Mouse (Mus musculus) heart, embryonic 13.5 days (tissue): Measurements from ENCODE around the gene Nav1. TPM values are rescaled to one million over a fixed set of nuclear protein-coding genes. Genes with fewer than 3 reads are reported as not detected.

Source experiments
- ATAC-seq: fragments of 200-750 bp; cut with Nextera tagmentation; 2 replicates; pipeline ENCODE4 v1.8.0; 2017; ENCODE audit warnings: moderate TSS enrichment; ENCODE audit not compliant: insufficient number of reproducible peaks, low FRiP score, low TSS enrichment; ENCODE audit errors: extremely low read depth
- H3K27ac ChIP-seq: fragments of 300-500 bp; sonication (generic); replicated peaks from 2 replicates; pipeline ENCODE4 v1.5.1; 2015; ENCODE audit warnings: moderate library complexity, mild to moderate bottlenecking, inconsistent platforms
- H3K27me3 ChIP-seq: fragments of 300-500 bp; sonication (generic); replicated peaks from 2 replicates; pipeline ENCODE4 v1.6.1; 2015; ENCODE audit warnings: mild to moderate bottlenecking, inconsistent platforms
- H3K36me3 ChIP-seq: fragments of 300-500 bp; sonication (generic); 2 replicates; pipeline ENCODE4 v1.6.1; 2015; ENCODE audit warnings: mild to moderate bottlenecking, inconsistent platforms
- H3K4me1 ChIP-seq: fragments of 300-500 bp; sonication (generic); 2 replicates; pipeline ENCODE4 v1.6.1; 2015; ENCODE audit warnings: inconsistent platforms
- H3K4me2 ChIP-seq: fragments of 300-500 bp; sonication (generic); 2 replicates; pipeline ENCODE4 v1.6.1; 2015; ENCODE audit warnings: inconsistent platforms, mild to moderate bottlenecking, moderate library complexity
- H3K4me3 ChIP-seq: fragments of 300-500 bp; sonication (generic); 2 replicates; pipeline ENCODE4 v1.5.1; 2015; ENCODE audit warnings: moderate library complexity, mild to moderate bottlenecking, inconsistent platforms
- H3K9ac ChIP-seq: fragments of 300-500 bp; sonication (generic); 2 replicates; pipeline ENCODE4 v1.6.1; 2015; ENCODE audit warnings: inconsistent platforms, mild to moderate bottlenecking, moderate library complexity
- H3K9me3 ChIP-seq: fragments of 300-500 bp; sonication (generic); 2 replicates; pipeline ENCODE4 v1.6.1; 2016; ENCODE audit warnings: inconsistent platforms
- WGBS: fragments of 180-500 bp; shearing (Covaris S2); methylation state at CpG from one replicate; pipeline ENCODE4 v1.1.7; 2015; ENCODE audit warnings: mixed read lengths; 5-methylcytosine and 5-hydroxymethylcytosine counted together
- polyA plus RNA-seq: library from polyadenylated mRNA; unstranded; fragments of >200 nt; fragmentation: Nextera tagmentation; extraction: Ambion mirVana; gene quantifications from 2 replicates; pipeline ENCODE4 v1.2.1, GENCODE M21; 2015

Nav1 gene
- polyA plus RNA-seq, 1 experiment from 2014 or later: 25.6 TPM

DNA sequence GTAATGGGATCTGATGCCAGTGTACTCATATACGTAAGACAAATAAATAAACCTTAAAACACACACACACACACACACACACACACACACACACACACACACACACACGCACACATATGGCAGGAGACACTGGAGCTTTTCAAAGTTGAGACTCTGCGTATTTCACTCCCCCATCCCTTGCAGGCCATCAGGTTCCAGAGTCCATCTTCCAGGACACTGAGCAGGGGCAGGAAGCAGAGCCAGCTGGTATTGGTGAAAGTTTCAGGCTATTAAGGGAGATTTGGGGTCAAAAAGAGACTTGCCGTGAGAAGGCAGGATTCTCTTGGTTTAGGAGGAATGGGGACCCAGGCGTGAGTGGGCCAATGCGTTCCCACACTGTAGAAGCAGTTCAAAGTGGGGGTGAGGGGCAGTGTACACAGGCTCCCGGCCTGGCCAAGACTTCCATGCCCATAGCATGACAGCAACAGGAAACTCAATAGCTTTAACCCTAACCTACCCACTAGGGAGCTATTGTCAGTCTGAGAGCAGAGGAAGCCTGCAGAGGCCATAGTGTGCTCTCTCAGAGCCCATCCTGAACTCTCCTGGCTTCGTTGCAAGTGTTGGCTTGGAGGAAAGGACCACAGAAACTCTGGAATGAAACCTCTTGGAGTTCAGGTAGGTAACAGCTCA lies 44.0 kb downstream of the Nav1 start:
- peak overlapping the region; percentile 40; the same call in 1 of the 2 replicates for H3K27ac ChIP-seq
- 63% methylated on average over 8 of the region's 8 CpGs for WGBS
- H3K4me1 ChIP-seq: peaks cover 69% of the 10 kb centered on the region
- no peaks in the 10 kb centered on the region for H3K9me3 ChIP-seq
- no peak overlapping the region for H3K4me3 ChIP-seq
- no peaks in the 10 kb centered on the region for H3K27me3 ChIP-seq
- H3K4me2 ChIP-seq: no peak overlapping the region
- H3K36me3 ChIP-seq: peaks cover 13% of the 10 kb centered on the region; the same call in 1 of the 2 replicates
- no peak overlapping the region for H3K9ac ChIP-seq
- no peak for ATAC-seq

DNA sequence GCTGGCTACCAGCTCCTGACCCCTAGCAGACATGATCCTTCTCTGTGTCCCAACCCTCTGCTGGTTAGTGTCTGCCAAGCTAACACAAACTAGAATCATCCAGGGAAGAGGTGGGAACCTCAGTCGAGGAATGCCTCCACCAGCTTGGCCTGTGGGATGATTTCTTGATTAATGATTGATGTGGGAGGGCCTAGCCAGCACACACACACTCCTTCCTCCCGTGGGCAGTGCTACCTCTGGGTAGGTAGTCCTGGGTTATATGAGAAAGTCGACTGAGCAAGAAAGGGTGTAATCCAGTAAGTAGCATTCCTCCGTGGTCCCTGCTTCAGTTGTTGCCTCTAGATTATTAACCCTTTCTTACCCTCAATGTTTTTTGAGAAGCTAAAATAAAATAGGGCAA lies 45.0 kb downstream of the Nav1 start:
- H3K4me1 ChIP-seq: peaks cover 73% of the 10 kb centered on the region
- no peak overlapping the region for H3K4me2 ChIP-seq
- no peaks in the 10 kb centered on the region for H3K9me3 ChIP-seq
- ATAC-seq: no peak
- H3K27ac ChIP-seq: no peak overlapping the region
- no peaks in the 10 kb centered on the region for H3K27me3 ChIP-seq
- H3K9ac ChIP-seq: no peak overlapping the region
- 19% methylated on average over 4 of the region's 4 CpGs for WGBS
- H3K4me3 ChIP-seq: no peak overlapping the region
- peaks cover 9% of the 10 kb centered on the region; the same call in 1 of the 2 replicates for H3K36me3 ChIP-seq

- Histone ChIP-seq H3K9me3 (no peaks in the 10 kb centered on the region), H3K36me3 (peaks cover 7% of the 10 kb centered on the region; the same call in 1 of the 2 replicates), H3K4me3 (no peak overlapping the region), H3K4me1 (peaks cover 73% of the 10 kb centered on the region), H3K4me2 (no peak overlapping the region), H3K27ac (no peak overlapping the region), H3K27me3 (no peaks in the 10 kb centered on the region), H3K9ac (no peak overlapping the region)
- ATAC-seq: no peak
- WGBS: 21% methylated on average over 6 of the region's 6 CpGs
Observed at GRCm38 (mm10) chr1:135561282-135561681, 45.8 kb downstream of the Nav1 start.

DNA sequence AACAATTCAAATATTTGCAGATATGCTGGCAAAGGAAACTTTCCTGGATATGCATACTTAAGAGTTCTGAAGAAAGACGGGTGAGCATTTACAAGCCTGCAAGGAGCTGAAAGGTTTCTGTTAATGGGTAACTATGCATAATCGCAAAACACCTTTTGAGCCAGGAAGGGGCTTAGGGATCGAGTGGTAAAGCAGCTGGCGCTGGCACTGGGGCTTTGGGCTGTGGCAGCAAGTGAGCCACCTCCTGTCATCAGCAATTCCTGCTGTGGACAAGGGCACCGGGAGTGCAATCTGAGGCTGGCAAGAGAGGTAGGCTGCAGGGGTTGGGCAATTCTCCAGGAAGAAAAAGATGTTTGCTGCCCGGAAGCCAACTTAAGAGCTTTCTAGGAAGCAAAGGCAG lies 49.1 kb downstream of the Nav1 start:
- no peak overlapping the region for H3K4me2 ChIP-seq
- H3K27me3 ChIP-seq: no peaks in the 10 kb centered on the region
- H3K4me1 ChIP-seq: peaks cover 65% of the 10 kb centered on the region
- WGBS: 36% methylated on average over 6 of the region's 6 CpGs
- no peaks in the 10 kb centered on the region for H3K9me3 ChIP-seq
- H3K4me3 ChIP-seq: no peak overlapping the region
- ATAC-seq: no peak
- H3K9ac ChIP-seq: no peak overlapping the region
- peaks cover 4% of the 10 kb centered on the region; the same call in 1 of the 2 replicates for H3K36me3 ChIP-seq
- no peak overlapping the region for H3K27ac ChIP-seq

DNA sequence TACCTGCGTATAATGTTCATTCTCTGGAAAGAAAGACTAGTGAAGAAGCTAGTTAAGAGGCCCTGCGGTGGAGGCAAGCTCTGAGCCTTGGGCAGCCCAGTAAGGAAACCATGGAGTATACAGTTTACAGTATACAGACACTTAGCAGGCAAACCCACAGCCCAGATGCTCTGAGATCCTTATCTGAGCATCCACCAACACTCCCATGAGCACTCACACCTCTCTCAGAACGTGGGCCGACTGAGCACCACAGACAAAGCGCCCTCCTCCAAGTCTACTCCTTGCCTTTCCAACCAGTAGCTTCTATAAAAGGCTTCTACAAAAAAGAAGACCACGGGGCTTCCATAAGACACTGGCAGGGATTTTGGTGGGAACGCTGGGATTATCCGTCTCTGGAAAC lies 51.2 kb downstream of the Nav1 start:
- no peaks in the 10 kb centered on the region for H3K9me3 ChIP-seq
- H3K4me2 ChIP-seq: no peak overlapping the region
- H3K36me3 ChIP-seq: peaks cover 4% of the 10 kb centered on the region; the same call in 1 of the 2 replicates
- H3K4me1 ChIP-seq: peaks cover 49% of the 10 kb centered on the region
- H3K27me3 ChIP-seq: no peaks in the 10 kb centered on the region
- no peak overlapping the region for H3K9ac ChIP-seq
- ATAC-seq: no peak
- no peak overlapping the region for H3K4me3 ChIP-seq
- H3K27ac ChIP-seq: no peak overlapping the region
- WGBS: 83% methylated on average over 8 of the region's 8 CpGs

DNA sequence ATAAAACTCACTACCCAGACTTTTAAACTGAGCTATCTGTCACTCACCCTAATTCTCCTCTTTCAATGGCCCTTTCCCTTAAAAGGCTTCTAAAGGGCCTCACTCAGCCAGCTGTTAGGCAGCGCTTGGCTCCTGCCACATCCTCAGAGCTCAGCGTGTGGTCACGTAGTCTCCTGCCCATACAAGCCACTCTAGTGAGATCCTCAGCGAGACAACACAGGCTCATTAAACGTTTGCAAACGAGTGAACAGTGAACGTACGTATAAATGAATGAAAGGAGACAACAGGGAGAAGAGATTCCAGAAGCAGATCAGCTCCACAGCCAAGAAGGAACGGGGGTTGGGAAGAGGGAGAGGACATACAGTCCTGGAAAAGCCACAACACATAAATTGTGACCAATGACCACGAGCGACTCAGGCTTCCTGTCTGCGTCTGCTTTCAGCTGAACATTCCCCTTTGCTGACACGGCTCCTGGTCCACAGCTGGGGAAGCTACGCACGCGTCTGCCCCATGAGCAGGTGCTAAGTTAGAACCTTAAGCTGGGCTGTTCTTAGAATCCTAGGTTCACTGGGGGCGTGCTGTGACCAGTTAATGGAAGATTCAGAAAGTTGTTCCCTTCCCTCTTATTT lies 52.3 kb downstream of the Nav1 start:
- ATAC-seq: no peak
- no peaks in the 10 kb centered on the region for H3K27me3 ChIP-seq
- 29% methylated on average over 17 of the region's 17 CpGs for WGBS
- H3K4me3 ChIP-seq: no peak overlapping the region
- no peaks in the 10 kb centered on the region for H3K36me3 ChIP-seq
- peak overlapping the region; percentile 55 for H3K27ac ChIP-seq
- H3K4me2 ChIP-seq: peak overlapping the region; percentile 29; the same call in 1 of the 2 replicates
- peak overlapping the region; percentile 53 for H3K9ac ChIP-seq
- H3K9me3 ChIP-seq: no peaks in the 10 kb centered on the region
- peaks cover 55% of the 10 kb centered on the region for H3K4me1 ChIP-seq

DNA sequence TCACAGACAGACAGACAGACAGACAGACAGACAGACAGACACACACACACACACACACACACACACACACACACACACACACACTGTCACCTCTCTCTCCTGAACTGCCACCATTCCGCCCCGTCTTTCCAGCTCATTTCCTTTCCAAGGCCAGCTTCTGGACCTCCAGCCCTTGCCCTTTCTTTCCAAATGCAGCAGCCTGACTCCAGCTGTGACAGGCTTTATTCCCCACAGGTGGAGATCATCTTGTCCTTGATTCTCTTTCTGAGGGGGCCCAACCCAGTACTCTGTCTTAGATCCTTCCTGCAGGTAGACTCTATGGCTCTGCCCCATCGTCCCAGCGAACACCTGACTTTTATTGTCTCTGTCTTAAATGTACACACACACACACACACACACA lies 53.5 kb downstream of the Nav1 start:
- Histone ChIP-seq H3K27ac (no peak overlapping the region), H3K4me1 (peaks cover 60% of the 10 kb centered on the region), H3K4me2 (no peak overlapping the region), H3K36me3 (no peaks in the 10 kb centered on the region), H3K9ac (no peak overlapping the region), H3K4me3 (no peak overlapping the region), H3K27me3 (no peaks in the 10 kb centered on the region), H3K9me3 (no peaks in the 10 kb centered on the region)
- WGBS: 83% methylated on average over 4 of the region's 4 CpGs
- no peak for ATAC-seq

DNA sequence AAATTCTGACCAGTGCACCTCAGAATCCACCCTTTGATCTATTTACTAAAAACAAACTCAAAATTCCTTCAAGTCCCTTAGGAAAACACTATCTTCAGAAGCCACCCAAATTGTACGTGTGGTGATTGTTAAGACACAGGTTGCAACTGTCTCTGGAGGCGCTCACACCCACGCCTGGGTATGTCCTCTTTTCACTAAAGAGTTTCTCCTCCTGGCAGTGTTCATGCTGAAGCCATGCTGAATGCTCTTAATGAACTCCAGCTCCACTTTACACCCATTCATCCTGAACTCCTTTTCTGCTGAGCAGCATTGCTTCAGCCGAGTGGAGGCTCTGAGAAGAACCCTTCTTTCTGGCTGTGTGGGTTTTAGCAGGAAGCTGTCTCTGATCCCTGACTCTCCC lies 53.9 kb downstream of the Nav1 start:
- H3K4me2 ChIP-seq: no peak overlapping the region
- 63% methylated on average over 4 of the region's 4 CpGs for WGBS
- H3K4me3 ChIP-seq: no peak overlapping the region
- ATAC-seq: no peak
- H3K9me3 ChIP-seq: no peaks in the 10 kb centered on the region
- peaks cover 60% of the 10 kb centered on the region for H3K4me1 ChIP-seq
- no peaks in the 10 kb centered on the region for H3K27me3 ChIP-seq
- H3K9ac ChIP-seq: no peak overlapping the region
- H3K27ac ChIP-seq: no peak overlapping the region
- H3K36me3 ChIP-seq: no peaks in the 10 kb centered on the region

- H3K27me3 ChIP-seq: no peaks in the 10 kb centered on the region
- H3K36me3 ChIP-seq: no peaks in the 10 kb centered on the region
- H3K27ac ChIP-seq: no peak overlapping the region
- 69% methylated on average over 3 of the region's 3 CpGs for WGBS
- no peaks in the 10 kb centered on the region for H3K9me3 ChIP-seq
- peaks cover 64% of the 10 kb centered on the region for H3K4me1 ChIP-seq
- no peak overlapping the region for H3K4me2 ChIP-seq
- no peak for ATAC-seq
- H3K9ac ChIP-seq: no peak overlapping the region
- no peak overlapping the region for H3K4me3 ChIP-seq
Observed at GRCm38 (mm10) chr1:135550886-135551285, 56.2 kb downstream of the Nav1 start.

GRCm38 (mm10) chr1:135548750-135549149 lies 58.3 kb downstream of the Nav1 start:
- H3K4me2 ChIP-seq: no peak overlapping the region
- no peaks in the 10 kb centered on the region for H3K9me3 ChIP-seq
- no peak overlapping the region for H3K4me3 ChIP-seq
- peak overlapping the region; percentile 72 for H3K27ac ChIP-seq
- WGBS: 46% methylated on average over 9 of the region's 9 CpGs
- H3K27me3 ChIP-seq: no peaks in the 10 kb centered on the region
- ATAC-seq: no peak
- peak overlapping the region; percentile 62; the same call in 1 of the 2 replicates for H3K9ac ChIP-seq
- peaks cover 59% of the 10 kb centered on the region for H3K4me1 ChIP-seq
- no peaks in the 10 kb centered on the region for H3K36me3 ChIP-seq

DNA sequence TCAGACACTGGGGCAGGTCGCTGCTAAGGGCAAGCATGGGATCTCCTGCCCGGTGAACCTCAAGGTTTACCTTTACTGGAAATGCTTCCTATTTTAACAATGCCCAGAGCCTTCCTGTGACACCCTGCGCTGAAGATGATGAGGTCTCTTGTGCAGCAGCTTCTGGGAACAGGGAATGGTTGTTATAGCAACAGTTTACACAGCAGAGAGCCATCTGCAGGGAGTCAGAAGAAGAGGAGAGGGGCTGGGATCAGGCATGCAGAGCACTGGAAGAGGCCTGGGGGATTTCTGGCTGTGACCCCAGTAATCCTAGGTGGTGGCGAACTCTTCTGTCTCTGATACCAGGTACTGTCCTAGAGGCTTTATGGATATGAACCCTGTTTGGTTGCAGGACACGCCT lies 61.0 kb downstream of the Nav1 start:
- H3K4me3 ChIP-seq: no peak overlapping the region
- no peak overlapping the region for H3K4me2 ChIP-seq
- no peaks in the 10 kb centered on the region for H3K9me3 ChIP-seq
- no peaks in the 10 kb centered on the region for H3K36me3 ChIP-seq
- peaks cover 81% of the 10 kb centered on the region for H3K4me1 ChIP-seq
- 64% methylated on average over 5 of the region's 5 CpGs for WGBS
- no peak for ATAC-seq
- no peak overlapping the region for H3K9ac ChIP-seq
- H3K27ac ChIP-seq: no peak overlapping the region
- no peaks in the 10 kb centered on the region for H3K27me3 ChIP-seq
